Mouse (Mus musculus): ENCODE data around the gene Krtap11-1. TPM values are rescaled to one million over a fixed set of nuclear protein-coding genes. Genes with fewer than 3 reads are reported as not detected.

Gene Krtap11-1
- not detected in 2 replicates for polyA plus RNA-seq (2012; rRNA removed)

- no peak for DNase-seq (ENCODE audit: low read depth in 1 of 2, low spot score in 2 of 2)
- H3K36me3 ChIP-seq (ENCODE audit: control insufficient read depth, insufficient read depth, low read length): no peaks in the 10 kb centered on the region
- no peak within 1 kb of the TSS for H3K27ac ChIP-seq (ENCODE audit: insufficient read depth, low read length)
- H3K4me1 ChIP-seq (ENCODE audit: control insufficient read depth, insufficient read depth, insufficient read length): no peaks in the 10 kb centered on the region
- no peaks in the 10 kb centered on the region for H3K27me3 ChIP-seq (ENCODE audit: control insufficient read depth, insufficient read depth, low read length)
- no peak for TF ChIP-seq CTCF (IDR thresholded peaks at IDR 0.05; ENCODE audit: extremely low read depth, insufficient read depth, insufficient read length, insufficient replicate concordance)
- H3K4me3 ChIP-seq (ENCODE audit: extremely low read depth, insufficient read depth, insufficient read length): no peak within 1 kb of the TSS
- 91% methylated on average over 5 of the region's 5 CpGs for WGBS
Observed at GRCm38 (mm10) chr16:89571083-89571482, at the start of gene Krtap11-1. Krtap11-1 (minus strand) TSS chr16:89571183.

GRCm38 (mm10) chr16:89618190-89618589, 47.2 kb upstream of the Krtap11-1 start:
- no peak for DNase-seq (ENCODE audit: low read depth in 1 of 2, low spot score in 2 of 2)
- Histone ChIP-seq H3K4me3 (ENCODE audit: extremely low read depth, insufficient read depth, insufficient read length) (no peak overlapping the region), H3K27me3 (ENCODE audit: control insufficient read depth, insufficient read depth, low read length) (no peaks in the 10 kb centered on the region), H3K4me1 (ENCODE audit: control insufficient read depth, insufficient read depth, insufficient read length) (no peaks in the 10 kb centered on the region), H3K27ac (ENCODE audit: insufficient read depth, low read length) (no peak overlapping the region), H3K36me3 (ENCODE audit: control insufficient read depth, insufficient read depth, low read length) (no peaks in the 10 kb centered on the region)
- WGBS: 87% methylated on average over 7 of the region's 7 CpGs
- TF ChIP-seq POLR2A (IDR thresholded peaks at IDR 0.05; ENCODE audit: low read depth, low read length): no peak
- no peak for TF ChIP-seq CTCF (IDR thresholded peaks at IDR 0.05; ENCODE audit: extremely low read depth, insufficient read depth, insufficient read length, insufficient replicate concordance)

- TF ChIP-seq POLR2A (IDR thresholded peaks at IDR 0.05; ENCODE audit: low read depth, low read length) (no peak), CTCF (IDR thresholded peaks at IDR 0.05; ENCODE audit: extremely low read depth, insufficient read depth, insufficient read length, insufficient replicate concordance) (no peak)
- DNase-seq (ENCODE audit: low read depth in 1 of 2, low spot score in 2 of 2): no peak
- Histone ChIP-seq H3K4me3 (ENCODE audit: extremely low read depth, insufficient read depth, insufficient read length) (no peak overlapping the region), H3K4me1 (ENCODE audit: control insufficient read depth, insufficient read depth, insufficient read length) (no peaks in the 10 kb centered on the region), H3K27ac (ENCODE audit: insufficient read depth, low read length) (no peak overlapping the region), H3K36me3 (ENCODE audit: control insufficient read depth, insufficient read depth, low read length) (no peaks in the 10 kb centered on the region), H3K27me3 (ENCODE audit: control insufficient read depth, insufficient read depth, low read length) (no peaks in the 10 kb centered on the region)
- 66% methylated on average over 3 of the region's 3 CpGs for WGBS
Observed at GRCm38 (mm10) chr16:89617251-89617650, 46.3 kb upstream of the Krtap11-1 start.

DNA sequence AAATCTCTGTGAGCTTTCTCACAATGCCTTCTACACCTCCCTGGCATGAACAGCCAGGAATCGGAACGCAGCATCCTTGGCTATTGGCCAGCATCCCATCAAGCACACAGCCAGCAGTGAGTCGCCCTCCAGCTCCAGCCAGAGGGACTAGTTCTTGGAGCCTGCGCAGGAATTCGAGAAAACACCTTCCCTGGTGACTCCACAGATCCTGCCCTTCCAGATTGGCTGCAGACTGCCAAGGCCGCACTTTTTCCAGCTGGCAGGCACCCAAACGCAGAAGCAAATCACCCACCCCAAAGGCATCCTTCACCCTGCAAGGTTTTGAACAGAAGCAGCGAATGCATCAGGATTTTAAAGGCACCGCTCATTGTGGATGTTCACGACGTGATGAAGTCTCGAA, 42.7 kb upstream of the Krtap11-1 start:
- no peak for TF ChIP-seq CTCF (IDR thresholded peaks at IDR 0.05; ENCODE audit: extremely low read depth, insufficient read depth, insufficient read length, insufficient replicate concordance)
- no peak for TF ChIP-seq POLR2A (IDR thresholded peaks at IDR 0.05; ENCODE audit: low read depth, low read length)
- H3K27ac ChIP-seq (ENCODE audit: insufficient read depth, low read length): no peak overlapping the region
- no peaks in the 10 kb centered on the region for H3K27me3 ChIP-seq (ENCODE audit: control insufficient read depth, insufficient read depth, low read length)
- 87% methylated on average over 12 of the region's 12 CpGs for WGBS
- no peaks in the 10 kb centered on the region for H3K4me1 ChIP-seq (ENCODE audit: control insufficient read depth, insufficient read depth, insufficient read length)
- DNase-seq (ENCODE audit: low read depth in 1 of 2, low spot score in 2 of 2): no peak
- no peaks in the 10 kb centered on the region for H3K36me3 ChIP-seq (ENCODE audit: control insufficient read depth, insufficient read depth, low read length)
- no peak overlapping the region for H3K4me3 ChIP-seq (ENCODE audit: extremely low read depth, insufficient read depth, insufficient read length)

DNA sequence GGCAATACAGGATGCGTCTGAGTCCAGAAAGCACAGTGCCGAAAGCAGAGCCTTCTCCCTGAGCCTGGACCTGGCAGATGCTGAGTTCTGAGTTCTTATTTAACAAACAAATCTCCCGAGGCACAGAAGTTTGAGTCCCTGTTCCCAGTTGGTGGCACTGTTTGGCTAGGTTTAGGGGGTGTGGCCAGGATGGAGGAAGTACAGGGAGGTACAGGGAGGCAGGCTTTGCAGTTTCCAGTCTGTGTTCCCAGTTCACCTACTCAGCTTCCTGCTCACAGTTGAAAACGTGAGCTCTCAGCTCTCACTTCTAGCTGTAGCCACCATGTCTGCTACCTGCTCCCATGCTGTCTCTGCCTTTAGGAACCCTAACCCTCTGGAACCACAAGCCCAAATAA, 37.8 kb upstream of the Krtap11-1 start:
- no peaks in the 10 kb centered on the region for H3K4me1 ChIP-seq (ENCODE audit: control insufficient read depth, insufficient read depth, insufficient read length)
- H3K36me3 ChIP-seq (ENCODE audit: control insufficient read depth, insufficient read depth, low read length): no peaks in the 10 kb centered on the region
- 69% methylated on average over 4 of the region's 4 CpGs for WGBS
- no peaks in the 10 kb centered on the region for H3K27me3 ChIP-seq (ENCODE audit: control insufficient read depth, insufficient read depth, low read length)
- DNase-seq (ENCODE audit: low read depth in 1 of 2, low spot score in 2 of 2): no peak
- no peak overlapping the region for H3K27ac ChIP-seq (ENCODE audit: insufficient read depth, low read length)
- no peak for TF ChIP-seq POLR2A (IDR thresholded peaks at IDR 0.05; ENCODE audit: low read depth, low read length)
- no peak for TF ChIP-seq CTCF (IDR thresholded peaks at IDR 0.05; ENCODE audit: extremely low read depth, insufficient read depth, insufficient read length, insufficient replicate concordance)
- no peak overlapping the region for H3K4me3 ChIP-seq (ENCODE audit: extremely low read depth, insufficient read depth, insufficient read length)

DNA sequence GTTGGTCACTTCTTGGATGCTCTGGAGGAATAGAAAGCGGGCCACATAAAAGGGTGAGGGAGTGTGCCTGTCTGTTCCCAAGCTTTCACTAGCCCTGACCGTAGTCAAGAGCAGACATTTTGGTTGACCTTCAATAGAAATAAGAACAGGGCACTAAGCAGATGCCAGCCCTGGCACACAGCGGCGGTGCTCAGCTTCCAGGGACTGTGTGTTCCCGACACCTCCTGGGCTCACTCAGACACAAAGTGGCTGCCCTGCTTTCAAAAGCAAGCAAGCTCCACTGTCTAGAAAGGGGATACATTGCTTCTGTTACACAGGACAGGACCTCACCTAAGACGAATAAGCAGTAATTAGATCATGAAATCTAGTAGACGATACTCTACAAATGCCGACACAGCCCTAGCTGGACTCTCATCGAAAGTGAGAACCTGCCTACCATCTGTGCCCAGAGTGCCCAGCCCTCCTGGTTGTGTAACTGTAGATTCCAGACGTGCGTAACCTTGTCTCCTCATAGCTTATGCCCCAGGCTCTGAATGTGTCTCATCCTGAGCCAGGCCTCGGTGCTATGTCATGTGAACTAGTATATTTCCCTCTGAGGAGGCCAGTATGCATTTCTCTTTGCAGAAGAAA, 37.3 kb upstream of the Krtap11-1 start:
- 89% methylated on average over 12 of the region's 12 CpGs for WGBS
- Histone ChIP-seq H3K27ac (ENCODE audit: insufficient read depth, low read length) (no peak overlapping the region), H3K36me3 (ENCODE audit: control insufficient read depth, insufficient read depth, low read length) (no peaks in the 10 kb centered on the region), H3K27me3 (ENCODE audit: control insufficient read depth, insufficient read depth, low read length) (no peaks in the 10 kb centered on the region), H3K4me1 (ENCODE audit: control insufficient read depth, insufficient read depth, insufficient read length) (no peaks in the 10 kb centered on the region), H3K4me3 (ENCODE audit: extremely low read depth, insufficient read depth, insufficient read length) (no peak overlapping the region)
- no peak for DNase-seq (ENCODE audit: low read depth in 1 of 2, low spot score in 2 of 2)
- TF ChIP-seq POLR2A (IDR thresholded peaks at IDR 0.05; ENCODE audit: low read depth, low read length) (no peak), CTCF (IDR thresholded peaks at IDR 0.05; ENCODE audit: extremely low read depth, insufficient read depth, insufficient read length, insufficient replicate concordance) (no peak)

DNA sequence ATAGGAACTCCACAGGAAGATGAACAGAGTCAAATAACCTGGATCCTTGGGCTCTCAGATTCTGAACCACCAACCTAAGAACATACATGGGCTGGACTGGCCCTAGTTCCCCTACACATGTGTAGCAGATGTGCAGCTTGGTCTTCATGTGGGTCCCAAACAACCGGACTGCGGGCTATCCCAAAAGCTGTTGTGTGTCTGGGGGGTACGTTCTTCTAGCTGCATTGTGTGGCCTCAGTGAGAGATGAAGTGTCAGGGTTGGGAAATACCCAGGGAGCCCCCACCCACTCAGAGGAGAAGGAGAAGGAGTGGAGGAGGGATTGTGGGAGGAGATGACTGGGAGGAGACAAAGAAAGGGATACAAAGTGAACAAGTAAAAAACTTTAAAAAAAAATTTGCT, 36.0 kb upstream of the Krtap11-1 start:
- no peaks in the 10 kb centered on the region for H3K36me3 ChIP-seq (ENCODE audit: control insufficient read depth, insufficient read depth, low read length)
- H3K4me3 ChIP-seq (ENCODE audit: extremely low read depth, insufficient read depth, insufficient read length): no peak overlapping the region
- DNase-seq (ENCODE audit: low read depth in 1 of 2, low spot score in 2 of 2): no peak
- H3K4me1 ChIP-seq (ENCODE audit: control insufficient read depth, insufficient read depth, insufficient read length): no peaks in the 10 kb centered on the region
- no peak overlapping the region for H3K27ac ChIP-seq (ENCODE audit: insufficient read depth, low read length)
- TF ChIP-seq POLR2A (IDR thresholded peaks at IDR 0.05; ENCODE audit: low read depth, low read length) (no peak), CTCF (IDR thresholded peaks at IDR 0.05; ENCODE audit: extremely low read depth, insufficient read depth, insufficient read length, insufficient replicate concordance) (no peak)
- WGBS: 89% methylated on average over 3 of the region's 3 CpGs
- no peaks in the 10 kb centered on the region for H3K27me3 ChIP-seq (ENCODE audit: control insufficient read depth, insufficient read depth, low read length)
